Mouse (Mus musculus) testis, adult 2 months (tissue): ENCODE data around the gene Msmb. TPM values are rescaled to one million over a fixed set of nuclear protein-coding genes. Genes with fewer than 3 reads are reported as not detected.
"Not testable (repeated sequence)": the region's sequence is repeated elsewhere in the genome, so short reads cannot be mapped to it uniquely, and the experiment has no call there.

ENCODE experiments used
- H3K27ac ChIP-seq: fragments of 200-500 bp; 2 replicates; pipeline ENCODE4 v1.5.1; 2012; ENCODE audit warnings: low read depth, low read length; ENCODE audit not compliant: control insufficient read depth, insufficient read depth
- H3K27me3 ChIP-seq: fragments of 200-500 bp; 2 replicates; pipeline ENCODE4 v1.6.1; 2012; ENCODE audit warnings: mild to moderate bottlenecking, low read length, moderate library complexity; ENCODE audit not compliant: control insufficient read depth, insufficient read depth
- H3K36me3 ChIP-seq: fragments of 200-500 bp; 2 replicates; pipeline ENCODE4 v1.6.1; 2012; ENCODE audit warnings: mild to moderate bottlenecking, low read length; ENCODE audit not compliant: control insufficient read depth, insufficient read depth
- H3K4me1 ChIP-seq: fragments of 200-500 bp; 2 replicates; pipeline ENCODE4 v1.6.1; 2012; ENCODE audit warnings: low read length; ENCODE audit not compliant: control insufficient read depth, insufficient read depth
- H3K4me3 ChIP-seq: fragments of 200-500 bp; 2 replicates; pipeline ENCODE4 v1.5.1; 2012; ENCODE audit warnings: low read depth, mild to moderate bottlenecking, low read length, moderate library complexity, mixed read lengths; ENCODE audit not compliant: control insufficient read depth
- CTCF ChIP-seq: fragments of 200-500 bp; IDR thresholded peaks from 2 replicates; pipeline ENCODE4 v1.5.1; 2012; ENCODE audit warnings: low read depth, mild to moderate bottlenecking, inconsistent platforms, low read length, moderate library complexity; ENCODE audit not compliant: control insufficient read depth, insufficient read depth, insufficient replicate concordance
- POLR2A ChIP-seq: fragments of 200-500 bp; IDR thresholded peaks from 2 replicates; pipeline ENCODE4 v1.6.1; 2012; ENCODE audit warnings: low read depth, mild to moderate bottlenecking, inconsistent platforms, low read length, moderate library complexity; ENCODE audit not compliant: control insufficient read depth
- polyA plus RNA-seq: library from polyadenylated mRNA; depleted of rRNA; stranded (reverse); fragments of >200 nt; gene quantifications from 2 replicates; pipeline ENCODE4 v1.2.3, GENCODE M21; 2012

Msmb gene
- polyA plus RNA-seq, 1 experiment: not detected

DNA sequence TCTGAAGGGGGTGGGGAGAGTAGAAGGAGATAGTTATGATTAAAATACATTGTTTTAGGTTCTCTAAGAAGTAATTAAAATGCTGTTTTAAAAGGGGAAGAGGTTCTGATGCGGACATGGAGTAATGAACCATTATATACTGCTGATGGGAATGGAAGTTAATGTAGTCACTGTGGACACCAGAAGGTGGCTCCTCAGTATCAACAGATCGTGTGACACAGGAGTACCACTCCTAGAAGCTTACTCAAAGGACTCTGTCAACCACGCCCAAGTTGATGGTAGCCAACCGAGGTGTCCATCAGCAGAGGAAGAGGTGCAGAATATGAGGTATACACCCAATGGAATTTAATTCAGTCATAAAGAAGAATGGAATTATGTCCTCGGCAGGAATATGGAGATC lies 13.4 kb upstream of the Msmb start:
- Histone ChIP-seq H3K27me3 (no peaks in the 10 kb centered on the region), H3K4me1 (no peaks in the 10 kb centered on the region)
- TF ChIP-seq POLR2A (no peak), CTCF (no peak)

DNA sequence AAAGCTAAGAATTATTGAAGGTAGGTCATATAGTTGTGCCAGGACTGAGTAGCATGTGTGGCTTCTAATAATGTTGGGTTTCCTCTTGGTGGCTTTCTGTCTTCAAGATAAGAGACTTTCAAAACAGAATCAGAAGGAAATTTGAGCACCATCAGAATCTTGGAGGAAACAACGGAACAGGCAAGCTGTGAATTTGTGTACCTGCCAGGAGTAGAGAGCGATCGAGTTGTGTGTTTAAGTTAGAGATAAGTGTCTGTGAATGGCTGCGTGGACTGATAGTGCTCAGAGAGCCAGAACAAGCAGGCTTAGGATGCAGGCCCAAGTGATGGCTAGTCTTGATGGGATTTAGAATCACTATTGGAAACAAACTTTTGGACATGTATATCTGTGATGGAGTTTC lies 10.0 kb upstream of the Msmb start:
- Histone ChIP-seq H3K27ac (no peak overlapping the region), H3K4me3 (no peak overlapping the region), H3K27me3 (no peaks in the 10 kb centered on the region), H3K36me3 (no peaks in the 10 kb centered on the region), H3K4me1 (no peaks in the 10 kb centered on the region)
- no peak for TF ChIP-seq POLR2A
- no peak for TF ChIP-seq CTCF

More for the DNA sequence above, 13.4 kb upstream of the Msmb start:
- Histone ChIP-seq H3K36me3 (no peaks in the 10 kb centered on the region), H3K27ac (no peak overlapping the region), H3K4me3 (no peak overlapping the region)

DNA sequence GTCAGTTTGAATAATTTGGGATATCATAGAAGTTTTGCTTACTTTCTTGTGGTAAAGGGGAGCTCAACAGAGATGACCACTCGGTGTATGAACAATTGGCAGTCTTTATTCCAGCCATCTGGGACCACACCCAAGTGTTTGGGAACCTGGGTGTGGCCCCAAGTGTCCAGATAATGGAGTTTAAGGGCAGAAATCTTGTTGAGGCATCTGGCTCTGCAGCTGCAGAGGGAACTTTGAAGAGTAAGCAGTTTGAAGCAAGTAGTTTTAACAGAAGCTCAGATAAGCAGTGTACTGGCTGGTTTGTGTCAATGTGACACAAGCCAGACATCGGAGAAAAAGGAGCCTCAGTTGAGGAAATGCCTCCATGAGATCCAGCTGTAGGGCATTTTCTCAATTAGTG lies 7.5 kb upstream of the Msmb start:
- H3K27ac ChIP-seq: no peak overlapping the region
- H3K36me3 ChIP-seq: no peaks in the 10 kb centered on the region
- no peaks in the 10 kb centered on the region for H3K4me1 ChIP-seq
- no peaks in the 10 kb centered on the region for H3K27me3 ChIP-seq
- H3K4me3 ChIP-seq: no peak overlapping the region
- TF ChIP-seq POLR2A: no peak
- no peak for TF ChIP-seq CTCF

DNA sequence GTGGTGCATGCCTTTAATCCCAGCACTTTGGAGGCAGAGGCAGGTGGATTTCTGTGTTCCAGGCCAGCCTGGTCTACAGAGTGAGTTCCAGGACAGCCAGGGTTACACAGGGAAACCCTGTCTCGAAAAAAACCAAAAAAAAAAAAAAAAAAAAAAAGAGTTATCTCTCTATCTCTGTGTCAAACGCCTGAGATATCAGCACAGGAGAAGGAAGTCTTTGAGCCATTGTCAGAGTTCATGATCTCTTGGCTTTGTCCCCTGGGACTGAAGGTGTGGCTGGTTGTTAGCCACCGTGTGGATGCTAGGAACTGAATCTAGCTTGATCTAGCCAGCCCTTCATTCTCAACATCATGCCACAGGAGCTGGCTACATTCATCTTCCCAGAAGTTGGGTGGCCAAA lies 5.4 kb upstream of the Msmb start:
- not testable (repeated sequence) for H3K27ac ChIP-seq, H3K27me3 ChIP-seq, H3K4me3 ChIP-seq

DNA sequence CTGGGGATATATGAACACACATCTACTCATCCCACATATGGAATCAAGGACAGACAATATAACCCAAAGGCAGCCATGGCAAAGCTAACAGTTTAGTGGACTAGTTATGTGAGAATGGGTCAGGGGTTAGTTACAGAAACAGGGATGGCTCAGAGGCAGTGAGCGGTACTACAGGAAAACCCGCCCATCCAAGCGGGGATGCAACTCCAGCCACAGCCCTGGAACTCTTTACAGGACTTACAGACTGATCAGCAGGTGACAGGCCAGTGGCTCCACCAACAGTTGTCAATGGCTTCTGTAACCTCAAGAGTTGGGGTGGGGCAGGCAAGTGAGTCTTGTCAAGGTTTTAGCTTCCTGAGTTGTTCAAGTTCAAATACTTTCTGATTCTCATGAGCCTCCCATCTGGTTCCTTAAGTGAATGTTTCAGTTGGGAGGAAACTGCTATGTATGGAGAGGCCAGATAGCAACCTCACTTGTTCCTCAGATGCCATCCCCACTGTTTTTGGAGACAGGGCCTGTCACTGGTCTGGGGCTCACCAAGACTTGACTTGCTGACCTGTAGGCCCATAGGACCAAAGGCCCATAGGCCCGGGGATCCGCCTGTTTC lies 1.4 kb upstream of the Msmb start:
- TF ChIP-seq POLR2A: no peak
- TF ChIP-seq CTCF: no peak
- Histone ChIP-seq H3K27me3 (no peaks in the 10 kb centered on the region), H3K4me1 (peaks cover 3% of the 10 kb centered on the region; the same call in 1 of the 2 replicates), H3K4me3 (peak overlapping the region; percentile 16), H3K27ac (no peak overlapping the region), H3K36me3 (no peaks in the 10 kb centered on the region)

More for the DNA sequence above, 5.4 kb upstream of the Msmb start:
- not testable (repeated sequence) for H3K36me3 ChIP-seq, H3K4me1 ChIP-seq

DNA sequence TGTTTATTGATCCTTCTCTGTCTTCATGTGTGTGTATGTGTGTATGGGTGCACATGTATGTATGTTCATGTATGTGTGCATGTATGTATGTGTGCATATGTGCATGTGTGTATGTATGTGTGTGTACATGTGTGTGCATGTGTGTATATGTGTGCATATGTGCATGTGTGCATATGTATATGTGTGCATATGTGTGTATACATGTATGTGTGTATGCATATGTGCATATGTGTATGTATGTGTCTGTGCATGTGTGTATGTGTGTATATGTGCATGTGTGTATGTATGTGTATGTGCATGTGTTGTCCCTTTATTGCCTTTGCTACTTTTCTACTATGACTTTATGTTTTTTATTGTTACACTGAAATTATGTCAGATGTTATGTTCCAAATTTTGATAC lies 2.9 kb downstream of the Msmb start:
- no peak overlapping the region for H3K27ac ChIP-seq
- H3K27me3 ChIP-seq: no peaks in the 10 kb centered on the region
- no peaks in the 10 kb centered on the region for H3K36me3 ChIP-seq
- peaks cover 3% of the 10 kb centered on the region; the same call in 1 of the 2 replicates for H3K4me1 ChIP-seq
- TF ChIP-seq CTCF (no peak), POLR2A (no peak)
- H3K4me3 ChIP-seq: no peak overlapping the region

DNA sequence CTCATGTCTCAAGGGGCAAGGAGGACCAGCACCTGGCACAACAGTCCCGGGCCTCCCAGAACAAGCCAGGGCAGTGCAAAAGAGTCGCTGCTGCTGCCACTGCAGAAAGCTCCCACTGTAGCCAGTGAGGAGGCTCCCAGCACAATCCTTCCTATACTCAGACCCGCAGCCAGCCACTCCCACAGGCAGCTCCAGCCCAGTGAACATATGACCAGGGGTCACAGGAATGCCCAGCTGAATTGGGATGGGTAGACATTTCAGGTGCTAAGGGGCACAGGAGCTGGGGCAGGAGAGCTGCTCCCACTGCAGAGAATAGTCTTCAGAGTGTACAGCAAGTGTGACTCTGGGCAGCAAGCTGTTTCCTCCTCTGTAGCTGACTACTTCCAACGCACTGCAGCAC lies 3.6 kb downstream of the Msmb start:
- Histone ChIP-seq H3K27ac (no peak overlapping the region), H3K36me3 (no peaks in the 10 kb centered on the region), H3K27me3 (no peaks in the 10 kb centered on the region), H3K4me3 (no peak overlapping the region), H3K4me1 (peaks cover 3% of the 10 kb centered on the region; the same call in 1 of the 2 replicates)
- TF ChIP-seq POLR2A (no peak), CTCF (no peak)
